Mouse (Mus musculus) kidney, adult 2 months (tissue): ENCODE measurements at regions not wholly inside any gene's neighbourhood (a gene's known extent, or its start where the extent isn't known, plus 50 kb on each side); places are given as distances from the start of the nearest gene placed in this dataset.

Source experiments
- CTCF ChIP-seq: fragments of 200-500 bp; conservative IDR thresholded peaks from 2 replicates; pipeline ENCODE4 v1.5.1; 2011; ENCODE audit warnings: low read depth, mild to moderate bottlenecking, control low read depth, low read length, moderate library complexity, mixed read lengths; ENCODE audit not compliant: insufficient read depth, insufficient read length
- POLR2A ChIP-seq: fragments of 200-500 bp; IDR thresholded peaks from one replicate; pipeline ENCODE4 v1.6.1; 2011; ENCODE audit warnings: low read depth, low read length, control low read depth

DNA sequence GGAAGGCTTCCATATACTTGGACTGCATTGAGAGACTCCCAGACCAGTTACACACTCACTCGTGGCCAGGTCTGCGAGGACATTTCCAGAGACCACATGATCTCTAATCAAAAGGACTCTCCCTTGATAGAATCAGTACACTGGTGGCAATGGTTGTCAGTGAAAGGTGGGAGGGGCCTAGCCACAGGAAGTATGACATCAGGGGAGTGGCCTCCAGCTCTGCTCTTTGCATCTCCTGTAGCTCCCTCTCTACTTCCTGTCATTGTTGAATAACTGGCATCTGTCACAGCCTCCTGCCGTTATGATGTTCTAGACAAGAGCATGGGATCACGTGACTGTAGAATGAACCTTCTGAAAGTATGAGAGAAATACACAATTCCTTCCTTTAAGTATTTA is 164.3 kb upstream of the Cdh4 start:
- TF ChIP-seq CTCF (no peak), POLR2A (no peak)
